Mouse (Mus musculus) frontal cortex, adult 2 months (tissue): ENCODE measurements around the gene Spata9. TPM values are rescaled to one million over a fixed set of nuclear protein-coding genes. Genes with fewer than 3 reads are reported as not detected.
"Not testable (repeated sequence)": the region's sequence is repeated elsewhere in the genome, so short reads cannot be mapped to it uniquely, and the experiment has no call there.

Source experiments
- DNase-seq, 2 experiments: peaks; one replicate each; pipeline ENCODE4 v3.0.0; 2022; ENCODE audit warnings: low spot score in 1 of 2; ENCODE audit errors: extremely low spot score in 1 of 2
- polyA plus RNA-seq: library from polyadenylated mRNA; depleted of rRNA; stranded (reverse); fragments of >200 nt; gene quantifications from 2 replicates; pipeline ENCODE4 v1.2.3, GENCODE M21; 2012; rRNA removed

The Spata9 gene
- polyA plus RNA-seq = 0.22 and 0.42 TPM in 2 replicates

- no peak for DNase-seq
Measured at GRCm38 (mm10) chr13:75966850-75967249, at the start of gene Spata9. Gene Spata9, plus strand, starts transcription at chr13:75967150.

- no peak for DNase-seq
Measured at GRCm38 (mm10) chr13:75927951-75928350, 39.0 kb upstream of the Spata9 start.

DNA sequence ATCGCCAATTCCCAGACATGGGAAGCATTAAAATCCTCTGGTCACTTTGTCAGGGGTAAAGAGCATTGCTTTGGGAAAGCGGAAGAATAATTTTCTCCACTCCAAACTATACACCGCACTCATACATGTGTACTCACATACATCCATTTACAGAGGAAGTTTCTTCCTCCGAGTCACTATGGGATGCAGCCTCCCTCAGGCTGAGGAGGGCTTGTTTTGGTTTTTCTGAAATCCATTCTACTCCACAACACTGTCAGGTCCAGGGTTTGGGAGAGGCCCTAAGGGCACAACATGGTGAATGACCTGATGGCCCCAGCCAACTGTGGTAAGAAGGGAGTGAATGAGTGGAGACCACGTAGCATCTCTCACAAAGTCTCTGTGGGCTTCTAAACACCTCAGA, 37.9 kb upstream of the Spata9 start:
- not testable (repeated sequence) for DNase-seq

GRCm38 (mm10) chr13:75930023-75930422, 36.9 kb upstream of the Spata9 start:
- no peak for DNase-seq

- no peak for DNase-seq
Measured at GRCm38 (mm10) chr13:75930660-75931059, 36.3 kb upstream of the Spata9 start.

DNA sequence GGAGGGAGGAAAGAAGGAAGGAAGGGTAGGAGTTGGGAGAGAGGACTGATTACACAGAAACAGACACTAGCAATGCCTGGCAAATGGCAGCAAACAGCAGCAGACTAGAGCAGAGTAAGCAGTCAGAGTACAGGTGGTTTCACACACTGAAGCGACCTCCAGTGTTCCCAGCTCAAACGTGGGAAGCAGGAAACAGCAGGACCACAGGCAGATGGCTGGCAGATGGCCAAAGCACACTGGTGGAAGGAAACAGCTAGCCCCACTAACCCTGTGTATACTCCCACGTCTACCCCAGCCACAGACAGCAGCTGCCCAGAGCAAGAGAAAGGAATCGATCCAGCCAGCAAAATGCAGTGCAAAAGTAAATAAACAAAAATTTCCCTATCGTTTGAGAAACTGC, 35.9 kb upstream of the Spata9 start:
- peak; percentile 27 to 58 for DNase-seq

DNA sequence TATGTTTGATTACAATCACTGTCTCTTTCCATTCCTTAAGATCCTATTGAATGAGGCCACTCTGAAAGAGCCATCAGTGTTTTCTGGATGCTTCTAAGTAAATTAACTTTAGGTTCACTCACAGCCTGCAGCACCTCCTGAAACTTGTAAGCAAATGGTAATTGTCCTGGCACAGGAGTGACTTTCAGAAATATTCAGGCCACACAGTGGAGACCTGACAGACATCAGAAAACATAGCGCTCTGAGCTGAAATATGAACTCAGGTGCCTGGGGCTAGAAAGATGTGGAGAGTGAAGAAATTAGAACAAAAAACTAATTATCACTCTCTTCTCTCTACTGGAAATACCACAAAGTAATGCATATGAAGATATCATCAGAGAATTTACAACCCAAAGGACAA, 33.7 kb upstream of the Spata9 start:
- no peak for DNase-seq

- DNase-seq = no peak
Measured at GRCm38 (mm10) chr13:75938866-75939265, 28.1 kb upstream of the Spata9 start.

- no peak for DNase-seq
Measured at GRCm38 (mm10) chr13:75940791-75941517, 26.0 kb upstream of the Spata9 start.

- no peak for DNase-seq
Measured at GRCm38 (mm10) chr13:75941518-75942295, 25.2 kb upstream of the Spata9 start.

- no peak for DNase-seq
Measured at GRCm38 (mm10) chr13:75942731-75943130, 24.2 kb upstream of the Spata9 start.

DNA sequence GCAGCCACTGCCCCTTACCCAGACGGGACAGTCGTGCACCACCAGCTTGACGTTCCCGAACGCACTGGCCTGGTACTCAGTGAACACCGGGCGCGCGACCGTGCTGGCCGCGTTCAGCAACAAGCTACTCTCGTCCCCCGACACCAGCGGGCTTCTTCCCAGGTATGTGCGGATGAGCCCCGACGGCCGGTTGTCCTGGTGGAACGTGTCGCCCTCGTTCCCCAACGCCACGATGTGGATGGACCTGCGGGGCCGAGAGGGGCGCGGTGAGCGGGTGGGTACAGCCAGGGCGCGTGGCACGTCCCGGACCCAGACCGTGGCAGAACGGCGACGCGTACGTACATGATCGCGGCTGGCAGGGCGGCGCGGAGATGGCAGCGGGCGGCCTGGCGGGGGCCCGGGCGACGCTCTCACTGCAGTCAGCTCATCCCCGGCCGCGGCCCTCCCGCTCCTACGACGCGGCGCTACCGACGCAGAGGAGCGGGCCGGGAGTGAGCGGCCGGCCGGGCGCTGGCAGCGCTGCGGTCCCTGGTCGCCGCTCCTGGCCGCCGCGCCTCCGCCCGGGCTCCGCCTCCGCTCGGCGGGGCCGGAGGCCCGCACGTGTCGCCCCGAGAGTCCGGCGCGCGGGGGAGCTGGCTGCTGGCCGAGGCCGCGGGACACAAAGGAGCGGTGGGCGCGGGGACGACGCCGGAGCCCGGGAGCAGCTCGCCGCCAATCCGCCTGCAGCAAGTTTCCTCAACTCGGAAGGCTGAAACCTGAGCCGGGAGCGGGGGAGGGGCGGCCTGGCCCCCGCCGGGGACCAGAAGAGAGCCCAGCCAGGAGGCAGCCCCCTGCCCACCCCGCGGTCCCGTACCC, 23.5 kb upstream of the Spata9 start, which contains the start of gene Rhobtb3:
TSS of gene Rhobtb3 (minus strand) at position 737 of the 855 bp plus-strand sequence.
- peak; percentile 25 to 67 for DNase-seq

GRCm38 (mm10) chr13:75944044-75944820, 22.7 kb upstream of the Spata9 start:
- DNase-seq = no peak

DNA sequence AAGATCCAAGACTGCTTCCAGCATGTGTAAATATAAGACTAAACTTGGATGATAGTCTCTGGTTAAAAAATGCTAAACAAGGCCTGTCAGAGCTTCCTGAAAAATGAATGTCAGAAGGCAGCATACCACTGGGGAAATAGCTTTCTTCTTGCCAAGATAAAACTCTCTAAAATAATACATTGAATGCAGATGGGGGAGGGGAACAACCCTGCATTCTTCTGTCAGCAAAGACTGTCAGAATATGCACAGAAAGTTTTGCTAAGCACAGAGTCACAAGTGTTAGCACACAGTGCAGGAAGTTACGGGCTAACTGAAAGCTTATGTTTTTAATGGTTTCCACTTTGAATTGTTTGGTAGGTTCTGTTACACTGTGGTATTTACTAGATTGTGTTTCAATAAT, 16.7 kb upstream of the Spata9 start:
- no peak for DNase-seq

GRCm38 (mm10) chr13:75955357-75955992, 11.5 kb upstream of the Spata9 start:
- DNase-seq = no peak

- no peak for DNase-seq
Measured at GRCm38 (mm10) chr13:75974481-75974880, 7.5 kb downstream of the Spata9 start.

- peak in 1 of 2 experiments; percentile 7 for DNase-seq
Measured at GRCm38 (mm10) chr13:75975629-75976028, 8.7 kb downstream of the Spata9 start.

- no peak for DNase-seq
Measured at GRCm38 (mm10) chr13:75976218-75976617, 9.3 kb downstream of the Spata9 start.

DNA sequence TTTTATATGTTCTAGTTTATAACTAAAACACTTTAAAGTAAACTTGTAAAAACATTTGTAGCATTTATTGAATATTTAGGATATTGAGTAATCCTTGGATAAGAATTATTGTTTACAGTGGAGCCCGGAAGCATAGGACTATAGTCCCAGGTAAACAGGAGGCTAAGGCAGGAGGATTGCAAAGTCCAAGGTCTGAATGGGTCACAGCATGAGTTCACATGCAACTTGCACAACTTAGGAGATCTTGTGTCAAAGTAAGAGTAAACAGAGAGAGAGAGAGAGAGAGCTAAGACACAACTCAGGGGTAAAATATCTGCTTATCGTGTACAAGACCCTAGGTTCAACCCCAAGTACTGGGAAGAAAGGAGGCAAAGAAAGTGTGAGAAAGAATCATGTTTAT, 9.7 kb downstream of the Spata9 start:
- no peak for DNase-seq

DNA sequence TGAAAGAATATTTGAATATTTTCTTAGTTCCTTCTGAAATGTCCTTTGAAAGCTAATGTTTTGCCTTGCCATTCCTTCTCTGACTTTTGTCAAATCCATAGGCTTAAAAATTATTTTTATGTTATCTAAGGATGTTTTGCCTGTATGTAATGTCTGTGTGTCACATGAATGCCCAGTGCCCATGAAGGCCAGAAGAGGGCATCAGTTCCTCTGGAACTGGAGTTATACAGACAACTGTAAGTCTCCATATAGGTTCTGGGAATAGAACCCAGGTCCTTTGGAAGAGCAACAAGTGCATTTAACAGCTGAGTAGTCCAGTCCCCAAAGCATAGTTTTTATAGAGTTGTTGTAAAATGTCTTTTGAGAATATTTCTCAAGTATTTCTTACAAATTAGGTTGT, 15.0 kb downstream of the Spata9 start:
- DNase-seq = no peak
